8 mouse cellular contexts compared by ENCODE assay signal in genomic region chr8:124232280-124232600, GRCm38 (mm10). TPM values are rescaled to one million over a fixed set of nuclear protein-coding genes. Genes with fewer than 3 reads are reported as not detected.
DNase-seq lines count a peak whose midpoint lies in the region; ATAC-seq and TF ChIP-seq lines count a peak whose summit lies in the region.

No protein-coding gene starts in this region.

- TF ChIP-seq POLR2A in myocyte (IDR thresholded peaks at IDR 0.05; ENCODE audit: insufficient read length, low read depth): no peak

- peaks cover 9% of the 10 kb centered on the region for H3K4me1 ChIP-seq in kidney, embryonic 16.5 days (ENCODE audit: insufficient read depth, low read length)
- H3K4me1 ChIP-seq in embryonic facial prominence, embryonic 10.5 days: peaks cover 46% of the 10 kb centered on the region
- H3K4me1 ChIP-seq in intestine, embryonic 14.5 days (replicated peaks; ENCODE audit: control insufficient read depth, insufficient read depth, low read length): peaks cover 16% of the 10 kb centered on the region

- H3K27me3 ChIP-seq in kidney, embryonic 16.5 days (ENCODE audit: insufficient read depth, low read length): no peaks in the 10 kb centered on the region
- peaks cover 4% of the 10 kb centered on the region; the same call in 1 of the 2 replicates for H3K27me3 ChIP-seq in embryonic facial prominence, embryonic 10.5 days (replicated peaks; ENCODE audit: low read depth, poor library complexity, severe bottlenecking)
- no peaks in the 10 kb centered on the region for H3K27me3 ChIP-seq in intestine, embryonic 14.5 days (replicated peaks; ENCODE audit: control insufficient read depth, insufficient read depth, low read length)
- no peaks in the 10 kb centered on the region for H3K27me3 ChIP-seq in myocyte (ENCODE audit: control insufficient read depth, insufficient read depth, insufficient read length)

- no peaks in the 10 kb centered on the region for H3K36me3 ChIP-seq in kidney, embryonic 16.5 days (ENCODE audit: insufficient read depth, low read length)
- H3K36me3 ChIP-seq in embryonic facial prominence, embryonic 10.5 days (replicated peaks): 0 out of 2 replicates have a peak, but pooled peaks cover 2% of the 10 kb centered on the region
- H3K36me3 ChIP-seq in intestine, embryonic 14.5 days (ENCODE audit: control insufficient read depth, insufficient read depth, low read length): no peaks in the 10 kb centered on the region
- no peaks in the 10 kb centered on the region for H3K36me3 ChIP-seq in myocyte (ENCODE audit: control insufficient read depth, insufficient read depth)

- H3ac ChIP-seq in myocyte (ENCODE audit: control insufficient read depth, insufficient read length): peak overlapping the region; percentile 85

- peak overlapping the region; percentile 91 for H3K9ac ChIP-seq in kidney, embryonic 16.5 days (replicated peaks; ENCODE audit: low read length)
- peak overlapping the region; percentile 88 for H3K9ac ChIP-seq in intestine, embryonic 14.5 days (ENCODE audit: low read length)

- H3K79me2 ChIP-seq in myocyte (ENCODE audit: control insufficient read depth, insufficient read depth): peaks cover 33% of the 10 kb centered on the region

- H3K9me3 ChIP-seq in kidney, embryonic 16.5 days (ENCODE audit: low read length): no peaks in the 10 kb centered on the region
- H3K9me3 ChIP-seq in embryonic facial prominence, embryonic 10.5 days: no peaks in the 10 kb centered on the region
- H3K9me3 ChIP-seq in intestine, embryonic 14.5 days (ENCODE audit: control insufficient read depth, low read length): no peaks in the 10 kb centered on the region

- no peak for ATAC-seq in kidney, embryonic 16.5 days (ENCODE audit: low FRiP score, low TSS enrichment)
- no peak for ATAC-seq in intestine, embryonic 14.5 days (replicated peaks; ENCODE audit: low FRiP score, low TSS enrichment, low read depth)

- H3K27ac ChIP-seq in kidney, embryonic 16.5 days (ENCODE audit: low read length): no peak overlapping the region
- peak overlapping the region; percentile 91 for H3K27ac ChIP-seq in embryonic facial prominence, embryonic 10.5 days (replicated peaks)
- no peak overlapping the region for H3K27ac ChIP-seq in intestine, embryonic 14.5 days (ENCODE audit: low read depth)

- 3% methylated on average over 18 of the region's 18 CpGs for WGBS in kidney, embryonic 16.5 days
- 5% methylated on average over 18 of the region's 18 CpGs for WGBS in embryonic facial prominence, embryonic 10.5 days
- 4% methylated on average over 18 of the region's 18 CpGs for WGBS in intestine, embryonic 14.5 days

- peak overlapping the region; percentile 88 for H3K4me3 ChIP-seq in kidney, embryonic 16.5 days (ENCODE audit: low read length)
- H3K4me3 ChIP-seq in embryonic facial prominence, embryonic 10.5 days: peak overlapping the region; percentile 92
- peak overlapping the region; percentile 85 for H3K4me3 ChIP-seq in intestine, embryonic 14.5 days (ENCODE audit: low read depth, low read length)
- peak overlapping the region; percentile 76 for H3K4me3 ChIP-seq in myocyte

- peak overlapping the region; percentile 98 for H3K4me2 ChIP-seq in kidney, embryonic 16.5 days (replicated peaks; ENCODE audit: low read depth, low read length)
- peak overlapping the region; percentile 93 for H3K4me2 ChIP-seq in intestine, embryonic 14.5 days (ENCODE audit: low read length)
- peak overlapping the region; percentile 93 for H3K4me2 ChIP-seq in myocyte (ENCODE audit: low read depth)

- DNase-seq in kidney, adult 9 months: no peak
- peak; percentile 41 for DNase-seq in embryonic facial prominence, embryonic 10.5 days (ENCODE audit: low spot score)
- DNase-seq in intestine, embryonic 14.5 days (ENCODE audit: low spot score): no peak
- no peak for DNase-seq in adrenal gland, postnatal 14 days
- DNase-seq in gastrocnemius, postnatal 10 days: no peak
- DNase-seq in cerebellum, adult 18-20 months: no peak

TF ChIP-seq in myocyte, 11 proteins besides CTCF, POLR2A, EP300 and RAD21:
- TF ChIP-seq POLR2AphosphoS2 (IDR thresholded peaks at IDR 0.05; ENCODE audit: insufficient read length, low read depth): no peak
- no peak for TF ChIP-seq SRF (IDR thresholded peaks at IDR 0.05; ENCODE audit: control insufficient read depth, insufficient read length, low read depth)
- TF ChIP-seq MAX (IDR thresholded peaks at IDR 0.05; ENCODE audit: low read depth): no peak
- TF ChIP-seq CEBPB (IDR thresholded peaks at IDR 0.05; ENCODE audit: insufficient read depth, poor library complexity, severe bottlenecking): no peak
- TF ChIP-seq TCF3 (IDR thresholded peaks at IDR 0.05; ENCODE audit: insufficient read length, low read depth): no peak
- TF ChIP-seq TCF12 (IDR thresholded peaks at IDR 0.05; ENCODE audit: insufficient read depth, poor library complexity, severe bottlenecking): no peak

RNA-seq across cellular contexts. Expression of gene Galnt2, which starts 1.0 kb away (rescaled TPM):
- polyA plus RNA-seq in kidney, embryonic 16.5 days (2015; fragmentation: Nextera tagmentation; extraction: Ambion mirVana): 47.0 and 47.1 TPM in 2 replicates
- 34.8 and 42.2 TPM in 2 replicates for polyA plus RNA-seq in embryonic facial prominence, embryonic 10.5 days (2016; fragmentation: Nextera tagmentation; extraction: Ambion mirVana)
- polyA plus RNA-seq in intestine, embryonic 14.5 days (2014; fragmentation: Nextera tagmentation; extraction: Ambion mirVana): 60.5 and 63.9 TPM in 2 replicates
- polyA plus RNA-seq in myocyte (2012; fragmentation: generic; extraction: Trizol): 59.4 TPM
- 45.4 and 57.5 TPM in 2 replicates for total RNA-seq in adrenal gland, postnatal 14 days (2021)
- 10 to 100 TPM; 40.8 to 46.3 TPM for total RNA-seq in gastrocnemius, postnatal 10 days (2021)
